Mouse (Mus musculus) myocyte (in vitro differentiated cells): ENCODE measurements around the gene Helz.

ENCODE experiments used
- MYOD1 ChIP-seq, 3 experiments: IDR thresholded peaks; one replicate each; pipeline ENCODE4 v1.6.1; 2011; ENCODE audit warnings: control low read depth in 2 of 3, low read depth in 2 of 3, mild to moderate bottlenecking in 2 of 3, moderate library complexity in 1 of 3; ENCODE audit not compliant: insufficient read length in 2 of 3, control insufficient read depth in 1 of 3
- MYOG ChIP-seq, 3 experiments: IDR thresholded peaks; one replicate each; pipeline ENCODE4 v1.6.1; 2011; ENCODE audit warnings: control low read depth in 2 of 3, low read depth in 2 of 3, mild to moderate bottlenecking in 2 of 3; ENCODE audit not compliant: insufficient read length in 2 of 3, control insufficient read depth in 1 of 3, insufficient read depth in 1 of 3
- POLR2A ChIP-seq: IDR thresholded peaks from one replicate; pipeline ENCODE4 v1.6.1; 2011; ENCODE audit warnings: low read depth, mild to moderate bottlenecking, control low read depth, moderate library complexity; ENCODE audit not compliant: insufficient read length
- POLR2AphosphoS2 ChIP-seq: IDR thresholded peaks from one replicate; pipeline ENCODE4 v1.6.1; 2011; ENCODE audit warnings: low read depth, control low read depth; ENCODE audit not compliant: insufficient read length
- REST ChIP-seq: IDR thresholded peaks from one replicate; pipeline ENCODE4 v1.6.1; 2011; ENCODE audit warnings: mild to moderate bottlenecking, control low read depth, moderate library complexity; ENCODE audit not compliant: insufficient read depth, insufficient read length
- USF1 ChIP-seq: IDR thresholded peaks from one replicate; pipeline ENCODE4 v1.6.1; 2011; ENCODE audit warnings: low read depth, mild to moderate bottlenecking, control low read depth, moderate library complexity

GRCm38 (mm10) chr11:107716332-107716938 lies 168.7 kb downstream of the Helz start, which contains the start of gene Cacng1:
- peak; percentile 92 for TF ChIP-seq POLR2A
- TF ChIP-seq REST = no peak
- TF ChIP-seq MYOD1 (IDR thresholded peaks at IDR 0.05; ENCODE audit: control insufficient read depth in 1 of 3, insufficient read length in 2 of 3, low read depth in 2 of 3) = peak; percentile 98 to 99 (median 99)
- TF ChIP-seq MYOG (IDR thresholded peaks at IDR 0.05; ENCODE audit: control insufficient read depth in 1 of 3, insufficient read depth in 1 of 3, insufficient read length in 2 of 3, low read depth in 2 of 3) = peak; percentile 77 to 94 (median 89)
- no peak for TF ChIP-seq USF1
- peak; percentile 94 for TF ChIP-seq POLR2AphosphoS2
